Mouse (Mus musculus) neutrophil, adult 5-6 weeks (primary cell): Measurements from ENCODE around the gene Tsfm. TPM values are rescaled to one million over a fixed set of nuclear protein-coding genes. Genes with fewer than 3 reads are reported as not detected.

ENCODE experiments used
- ATAC-seq: fragments of 151-379, 151-347 bp; 2 replicates; pipeline ENCODE4 v1.8.0; 2017; ENCODE audit warnings: mild to moderate bottlenecking, moderate TSS enrichment; ENCODE audit not compliant: insufficient number of reproducible peaks, poor library complexity, low FRiP score, severe bottlenecking; ENCODE audit errors: extremely low read depth
- total RNA-seq: library from RNA; stranded (forward); fragments of 200-1000 nt; gene quantifications from 2 replicates; pipeline ENCODE4 v1.2.3, GENCODE M21; 2017

The Tsfm gene
- total RNA-seq, 1 experiment from 2014 or later = 12.9 TPM

DNA sequence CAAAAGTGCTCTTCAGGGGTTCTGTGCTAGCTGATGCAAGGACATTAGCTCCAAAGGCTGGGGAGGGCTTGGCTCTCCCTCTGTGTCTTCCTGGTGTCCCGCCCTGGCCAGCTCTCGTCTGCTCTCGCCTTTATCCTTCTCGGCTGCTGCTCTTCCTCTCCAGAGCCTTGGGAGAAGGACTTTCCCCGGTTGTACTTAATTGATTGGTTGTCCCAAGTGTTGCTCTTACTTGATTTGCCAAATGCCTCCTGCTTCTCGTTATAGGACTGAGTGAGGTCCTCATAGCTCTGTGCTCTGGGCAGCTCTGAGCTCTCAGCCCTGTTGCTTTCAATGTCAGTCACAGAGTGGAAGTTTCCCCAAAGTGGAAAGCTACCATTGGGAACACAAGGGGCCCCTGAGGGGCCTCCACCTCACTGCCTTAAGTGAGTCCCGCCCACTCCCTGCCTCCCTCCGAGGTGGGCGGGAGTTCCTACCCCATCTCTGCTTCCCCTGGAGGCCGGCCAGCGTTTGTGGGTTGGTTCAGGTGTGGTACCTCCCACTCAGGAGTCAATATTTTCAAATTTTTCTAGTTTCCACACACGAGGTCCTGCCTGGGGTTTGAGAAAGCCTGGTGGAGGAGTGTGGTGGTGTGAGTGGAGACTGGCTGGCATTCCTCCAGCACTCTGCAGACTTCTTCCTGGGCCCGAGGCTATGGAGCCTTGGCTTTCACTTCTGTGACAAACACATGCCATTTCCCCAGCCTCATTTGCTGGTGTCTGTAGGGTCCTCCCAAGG lies 33.1 kb downstream of the Tsfm start:
- ATAC-seq = no peak

DNA sequence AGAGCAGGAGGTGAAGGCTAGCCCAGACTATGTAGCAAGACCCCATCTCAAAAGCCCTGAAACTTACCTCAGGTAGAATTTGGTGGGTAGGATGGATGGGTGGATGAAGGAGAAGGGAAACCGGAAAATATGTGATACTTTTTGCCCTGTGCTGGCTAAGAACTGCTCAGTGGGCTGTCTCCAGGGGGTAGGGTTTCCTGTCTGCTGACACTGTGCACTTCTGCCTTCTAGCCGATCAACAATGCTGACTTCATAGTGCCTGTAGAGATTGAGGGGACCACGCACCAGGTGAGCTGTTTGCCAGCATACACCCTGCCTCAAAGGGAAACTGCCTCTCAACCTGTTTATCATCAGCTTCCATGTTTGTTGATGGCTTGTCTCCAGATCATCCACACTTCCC lies 37.0 kb downstream of the Tsfm start:
- 0 out of 2 replicates have a peak, but pooled peaks have one; percentile 15 for ATAC-seq

DNA sequence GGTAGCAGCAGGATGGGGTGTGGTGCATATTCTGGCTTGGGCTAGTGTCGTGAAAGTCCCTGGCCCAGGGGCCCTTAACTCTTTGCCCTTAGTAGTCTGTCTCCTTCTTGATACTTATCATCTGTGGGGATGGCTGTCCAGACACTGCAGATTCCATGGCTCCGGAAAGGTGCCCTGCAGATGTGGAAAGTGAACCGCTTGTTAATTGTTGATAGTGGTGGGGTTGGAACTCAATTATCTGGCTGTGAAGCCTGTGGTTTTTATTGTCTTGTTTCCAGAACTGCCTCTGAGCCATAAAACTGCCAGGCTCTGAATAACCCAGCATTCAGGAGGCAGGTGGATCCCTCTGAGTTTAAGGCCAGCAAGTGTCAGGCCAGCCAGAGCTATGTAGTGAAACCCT lies 39.0 kb downstream of the Tsfm start:
- no peak for ATAC-seq

DNA sequence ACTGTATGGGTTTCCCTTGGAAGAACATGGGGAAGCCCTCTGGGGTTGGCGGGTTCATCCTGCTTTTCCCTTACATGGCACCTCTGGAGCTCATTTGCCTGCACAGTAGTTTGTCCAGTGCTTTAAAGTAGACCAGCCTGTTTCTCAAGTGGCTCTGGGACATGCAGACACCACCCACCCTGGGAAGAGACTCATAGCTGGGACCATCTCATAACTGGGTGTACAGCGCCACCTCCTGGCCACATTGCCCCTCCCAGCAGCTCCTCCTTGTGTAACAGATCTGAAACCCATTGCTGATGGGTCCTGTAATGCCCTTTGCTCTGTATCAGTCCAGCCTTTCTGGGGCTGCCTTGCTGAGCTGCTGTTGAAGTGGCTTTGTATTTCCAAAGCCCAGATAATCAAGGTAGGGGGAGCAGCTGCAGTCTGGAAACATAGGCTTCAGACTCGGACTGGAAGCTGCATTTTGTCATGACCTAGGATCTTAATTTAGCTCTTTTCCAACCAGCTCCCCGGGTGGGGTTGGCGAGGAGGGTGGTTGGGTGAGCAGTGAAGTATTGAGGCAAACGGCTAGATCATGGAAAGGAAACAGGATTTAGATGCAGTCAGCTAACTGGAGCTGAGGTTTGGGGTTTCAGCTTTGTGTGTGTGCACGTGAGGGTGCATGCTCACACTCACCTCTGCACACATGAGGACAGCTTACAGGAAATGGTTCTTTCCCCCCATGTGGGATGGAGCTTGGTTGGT lies 40.2 kb downstream of the Tsfm start:
- peak; percentile 68 for ATAC-seq

DNA sequence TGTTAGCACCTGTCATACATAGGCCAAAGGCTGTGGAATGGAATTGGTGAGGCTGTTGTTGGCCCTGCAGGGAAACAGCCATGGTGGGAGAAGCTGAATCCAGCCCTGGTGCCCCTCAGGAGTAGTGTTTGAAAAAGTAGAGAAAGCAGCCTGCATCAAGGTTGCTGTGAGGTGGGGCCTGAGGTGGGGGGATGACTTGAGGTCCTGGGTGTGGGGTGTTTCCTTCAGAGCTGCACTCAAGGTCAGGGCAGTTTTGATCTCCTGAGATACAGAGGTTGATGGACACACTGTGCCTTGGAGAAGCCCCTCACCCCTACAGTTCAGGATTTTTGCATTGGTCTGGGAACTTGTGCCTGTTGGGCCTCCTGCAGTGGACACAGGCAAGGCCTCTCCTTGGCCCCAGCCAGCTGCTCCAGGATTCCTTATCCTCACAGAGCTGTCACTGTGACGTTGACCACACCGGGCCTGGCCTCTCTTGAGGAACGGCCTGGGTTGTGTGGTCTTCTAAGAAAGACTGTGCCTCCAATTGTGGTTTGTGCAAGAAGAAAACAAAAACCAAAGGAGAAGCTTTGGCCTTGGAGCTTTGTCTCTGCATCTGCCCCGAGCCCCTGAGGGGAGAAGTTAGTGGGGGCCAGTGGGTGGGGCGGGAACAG lies 42.0 kb downstream of the Tsfm start:
- ATAC-seq = no peak

DNA sequence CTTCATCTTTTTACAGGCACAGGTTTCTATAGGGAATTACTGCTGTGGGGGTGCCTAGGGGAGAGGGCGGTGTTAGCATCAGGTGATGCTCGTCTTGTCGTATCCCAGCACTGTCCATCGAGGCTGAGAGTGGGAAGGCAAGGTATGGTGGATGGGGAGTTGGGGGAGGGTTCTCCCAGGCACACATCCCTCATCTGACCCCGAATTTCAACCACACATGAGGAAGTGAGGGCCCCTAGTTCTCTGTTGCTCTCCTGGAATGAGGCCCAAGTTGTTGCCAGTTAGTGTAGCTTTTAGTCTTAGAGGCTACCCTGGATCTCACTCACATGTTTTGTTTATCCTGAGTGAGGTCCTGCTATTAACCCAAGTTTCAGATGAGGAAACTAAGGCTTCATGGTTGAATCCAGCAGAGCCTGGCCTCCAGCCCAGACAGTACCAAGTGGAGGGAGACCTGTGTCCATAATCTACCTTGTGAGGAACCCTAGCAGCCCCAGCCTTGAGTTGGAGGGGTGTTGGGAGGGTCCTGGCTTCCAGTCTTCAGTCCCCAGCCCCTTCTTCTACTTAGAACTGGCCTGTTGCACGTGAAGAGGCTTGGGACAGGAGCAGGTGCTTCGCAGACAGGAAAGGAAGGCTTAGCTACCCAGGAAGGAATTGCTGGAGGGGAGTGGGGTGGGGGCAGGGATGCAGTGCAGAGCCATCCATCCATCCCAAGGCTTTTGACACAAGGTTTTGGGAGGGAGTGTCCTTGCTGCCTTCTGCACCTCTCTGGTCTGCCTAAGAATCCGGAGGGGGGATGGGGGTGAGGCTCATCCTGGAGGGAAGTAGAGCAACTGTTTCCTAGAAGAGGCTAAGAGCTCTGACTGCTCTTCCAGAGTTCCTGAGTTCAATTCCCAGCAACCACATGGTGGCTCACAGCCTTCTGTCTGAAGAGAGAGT lies 43.2 kb downstream of the Tsfm start:
- ATAC-seq = no peak

DNA sequence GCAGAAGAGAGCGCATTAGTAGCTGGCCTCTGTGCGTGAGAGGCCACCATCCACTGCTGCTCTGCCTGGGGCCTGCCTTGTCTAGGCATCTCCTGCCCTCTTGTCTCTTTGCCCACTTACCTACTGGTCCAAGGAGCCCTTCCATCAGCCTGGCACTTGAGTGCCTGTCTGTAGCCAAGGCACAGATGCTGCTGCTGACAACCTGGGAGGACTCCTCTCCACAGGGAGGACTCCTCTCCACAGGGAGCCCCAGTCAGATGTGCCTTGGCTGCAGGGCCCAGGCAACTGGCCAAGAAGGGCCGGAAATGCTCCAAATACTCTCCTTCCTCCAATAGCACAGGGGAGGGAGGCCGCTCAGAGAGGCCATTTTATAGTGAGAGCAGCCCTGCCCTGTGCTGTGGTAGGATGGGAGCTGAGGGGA lies 44.1 kb downstream of the Tsfm start:
- no peak for ATAC-seq

DNA sequence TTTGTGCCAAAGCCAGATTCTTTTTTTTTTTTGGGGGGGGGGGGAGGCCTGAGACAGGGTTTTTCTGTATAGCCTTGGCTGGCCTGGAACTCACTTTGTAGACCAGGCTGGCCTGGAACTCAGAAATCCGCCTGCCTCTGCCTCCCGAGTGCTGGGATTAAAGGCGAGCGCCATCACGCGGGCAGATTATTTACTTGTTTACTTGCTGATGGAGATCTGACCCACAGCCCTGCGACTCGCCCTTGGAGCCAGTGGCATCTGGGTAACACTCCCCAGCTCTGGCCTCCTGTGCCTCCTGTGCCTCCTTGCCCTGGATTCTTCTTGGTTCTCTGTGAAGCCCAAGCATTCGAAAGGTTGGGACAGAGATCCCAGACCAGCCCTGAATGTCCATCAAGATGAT lies 45.1 kb downstream of the Tsfm start:
- ATAC-seq = no peak

DNA sequence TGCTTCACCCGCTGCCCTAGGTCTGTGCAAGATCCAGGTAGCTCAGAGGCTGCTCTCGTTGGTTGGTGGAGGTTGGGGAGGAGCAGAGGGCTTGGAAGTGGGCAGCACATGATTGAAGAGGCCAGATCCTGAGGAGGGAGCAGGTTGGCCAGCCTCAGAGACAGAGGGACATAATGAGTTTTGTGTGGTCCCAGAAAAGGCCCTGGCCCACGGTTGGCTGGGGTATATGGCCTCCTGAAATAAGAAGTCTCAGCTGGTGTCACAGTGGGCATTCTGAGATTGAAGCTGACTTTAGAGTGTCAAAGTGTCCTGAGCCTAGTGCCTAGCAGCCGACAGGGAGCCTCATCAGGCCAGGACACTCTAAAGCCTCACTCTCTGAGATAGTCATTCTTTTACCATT lies 45.5 kb downstream of the Tsfm start:
- no peak for ATAC-seq

DNA sequence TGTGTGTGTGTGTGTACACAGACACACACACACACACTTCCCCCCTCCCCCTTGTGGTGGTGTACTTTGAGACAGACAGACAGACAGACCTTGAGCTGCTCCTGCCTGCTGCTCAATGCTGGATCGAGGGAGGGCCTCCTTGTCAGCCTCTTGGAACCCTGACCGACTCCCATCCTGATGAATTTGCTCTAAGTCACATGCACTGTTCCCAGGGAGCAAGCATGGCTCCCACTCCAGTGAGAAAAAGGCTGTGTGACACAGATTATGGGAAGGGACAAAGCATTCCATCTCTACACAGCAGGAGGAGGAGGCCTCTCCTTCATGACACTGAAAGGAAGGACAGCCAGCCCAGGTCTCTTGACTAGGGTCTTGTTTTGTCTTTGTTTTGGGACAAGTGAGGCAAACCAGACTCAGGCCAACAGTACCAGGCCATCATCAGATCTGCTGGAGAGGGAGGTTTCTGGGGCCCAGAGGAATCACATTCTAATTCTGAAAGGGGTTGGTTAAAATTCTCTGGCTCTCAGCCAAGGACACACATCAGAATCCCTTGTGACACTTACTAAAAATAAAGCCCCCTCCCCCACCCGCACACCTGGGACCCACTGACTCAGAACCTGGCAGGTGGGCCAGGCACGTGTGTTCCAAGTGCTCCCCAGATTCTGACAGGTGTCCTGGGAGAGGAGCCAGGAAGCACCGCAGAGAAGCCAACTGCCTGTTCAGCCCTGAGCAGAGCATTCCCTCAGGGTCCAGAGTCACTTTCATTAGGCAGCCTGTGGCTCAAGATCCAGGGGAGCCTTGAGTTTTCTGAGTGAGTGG lies 46.2 kb downstream of the Tsfm start:
- no peak for ATAC-seq

DNA sequence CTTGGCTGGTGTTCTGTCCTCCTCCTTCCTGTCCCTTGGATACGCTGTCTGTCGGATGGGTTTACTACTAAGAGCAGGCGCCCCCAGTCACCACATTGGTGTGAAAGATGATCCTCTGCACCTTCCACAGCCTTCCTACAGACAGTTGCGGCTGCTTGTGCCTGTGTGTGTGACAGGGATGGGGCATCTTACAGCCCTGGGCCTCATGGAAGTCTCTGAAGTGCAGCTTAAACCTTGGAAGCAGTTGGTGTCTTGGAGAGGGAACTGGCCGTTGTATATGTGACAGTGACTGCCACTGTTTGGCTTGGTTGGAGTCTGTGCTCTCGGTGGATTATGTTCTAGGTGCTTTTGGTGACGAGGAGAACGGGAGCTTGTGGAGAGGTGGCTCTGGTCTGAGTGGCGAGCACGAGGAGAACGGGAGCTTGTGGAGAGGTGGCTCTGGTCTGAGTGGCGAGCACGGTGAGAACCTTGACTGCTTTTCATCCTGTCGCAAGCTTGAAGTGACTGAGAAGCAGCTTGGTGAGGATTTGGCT lies 47.4 kb downstream of the Tsfm start:
- ATAC-seq = no peak

DNA sequence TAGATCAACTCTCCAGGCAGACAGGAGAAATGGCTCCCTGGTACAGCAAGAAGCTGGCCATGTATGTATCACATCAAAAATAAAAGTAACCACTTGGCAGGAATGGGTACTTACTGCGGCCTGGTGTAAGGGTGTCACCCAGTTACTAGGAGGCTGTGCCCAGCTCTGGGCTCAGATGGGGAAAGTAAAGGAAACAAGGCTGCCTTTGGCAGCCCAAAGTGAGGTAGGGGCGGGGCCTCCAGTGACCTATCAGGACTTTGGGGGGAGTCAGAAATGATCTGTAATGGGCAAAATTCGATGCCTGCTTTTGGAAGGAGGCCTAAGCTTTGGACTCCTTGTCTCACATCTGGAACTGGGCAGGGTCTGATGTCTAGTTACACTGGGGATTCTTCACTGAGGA lies 48.9 kb downstream of the Tsfm start:
- ATAC-seq = no peak

DNA sequence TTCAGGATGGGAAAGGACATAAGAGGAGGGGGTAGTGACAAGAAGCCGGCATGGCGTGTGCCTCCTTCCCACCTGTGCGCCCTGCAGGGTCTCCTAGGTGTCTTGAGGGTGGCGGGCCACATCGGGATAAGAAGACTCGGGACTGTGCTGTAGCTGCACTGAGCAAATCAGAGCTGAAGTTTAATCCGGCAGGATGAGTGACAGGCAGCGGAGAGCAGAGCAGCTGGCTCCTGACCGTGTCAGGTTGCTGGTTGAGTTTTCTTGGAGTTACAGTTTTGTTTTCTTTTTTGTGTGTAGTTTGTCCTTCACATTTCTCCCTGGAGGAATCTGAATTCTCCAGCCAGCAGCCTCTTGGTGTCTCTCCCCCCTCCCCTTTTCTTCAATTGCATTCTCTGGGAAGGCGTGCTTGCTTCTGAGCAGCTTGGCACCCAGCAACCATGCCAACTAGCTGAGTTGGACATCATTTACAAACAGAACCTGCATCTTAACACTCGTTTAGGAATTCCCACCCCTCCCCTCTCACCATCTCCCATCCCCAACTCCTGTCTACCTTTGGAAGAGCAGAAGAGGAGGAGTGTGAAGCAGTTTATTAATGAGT lies 49.6 kb downstream of the Tsfm start:
- no peak for ATAC-seq

DNA sequence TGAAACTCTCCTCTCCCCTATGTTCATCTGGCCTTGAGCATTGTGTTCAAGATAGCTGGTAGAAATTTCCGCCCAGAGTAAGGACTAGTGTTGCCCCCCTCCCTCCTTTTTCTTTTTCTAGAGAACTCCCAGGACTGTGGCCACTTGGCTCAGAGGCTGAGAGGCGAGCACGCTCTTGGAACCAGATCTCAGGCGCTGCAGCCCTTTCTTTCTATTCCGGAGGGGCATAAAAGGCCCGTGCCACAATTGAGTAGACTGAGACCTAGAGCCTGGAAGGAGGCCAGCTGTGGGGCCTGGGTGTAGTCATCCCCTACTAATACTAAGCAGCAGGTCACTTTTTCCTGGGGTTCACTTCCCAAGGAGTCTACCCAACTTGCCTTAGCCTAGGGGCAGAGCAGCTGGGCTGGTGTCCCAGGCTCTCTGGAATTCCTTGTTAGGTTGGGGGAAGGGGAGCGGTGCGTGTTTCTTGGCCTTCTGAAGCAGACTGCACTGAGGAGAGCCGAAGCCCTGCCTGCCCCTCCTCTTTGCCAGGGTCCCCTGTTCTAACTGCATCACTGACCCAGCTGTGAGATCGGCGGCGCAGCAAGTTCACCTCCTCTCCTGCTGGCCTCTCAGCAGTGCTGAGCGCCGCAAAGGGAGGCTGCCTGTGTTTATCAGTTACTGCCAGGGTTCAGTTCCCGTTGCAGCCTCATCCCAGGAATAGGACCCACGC lies 50.3 kb downstream of the Tsfm start:
- ATAC-seq = no peak

DNA sequence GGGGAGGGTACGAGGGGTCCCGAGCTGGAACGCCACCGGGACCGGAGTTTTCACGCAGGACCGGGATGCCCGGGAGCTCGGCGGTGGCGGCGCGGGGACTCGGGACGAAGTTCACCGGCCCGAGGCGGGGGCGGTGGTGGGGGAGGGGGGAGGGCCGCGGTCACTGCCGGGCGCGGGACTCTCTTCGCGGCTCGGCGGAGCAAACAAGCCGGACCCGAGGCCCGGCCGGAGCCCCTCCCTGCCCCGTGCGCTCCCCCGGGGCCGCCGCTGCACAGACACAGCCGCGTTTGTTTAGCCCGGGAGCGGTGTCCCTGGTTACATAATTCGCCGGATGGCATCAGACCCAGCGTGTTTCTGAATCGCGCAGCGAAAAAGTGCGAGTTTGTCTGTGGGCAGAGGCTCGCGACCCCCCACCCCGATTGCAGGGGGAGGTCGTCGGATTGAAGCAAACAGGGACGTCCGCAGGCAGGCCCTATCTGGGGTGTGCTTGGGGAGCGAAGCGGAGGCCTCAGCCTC lies 50.9 kb downstream of the Tsfm start:
- ATAC-seq = no peak

DNA sequence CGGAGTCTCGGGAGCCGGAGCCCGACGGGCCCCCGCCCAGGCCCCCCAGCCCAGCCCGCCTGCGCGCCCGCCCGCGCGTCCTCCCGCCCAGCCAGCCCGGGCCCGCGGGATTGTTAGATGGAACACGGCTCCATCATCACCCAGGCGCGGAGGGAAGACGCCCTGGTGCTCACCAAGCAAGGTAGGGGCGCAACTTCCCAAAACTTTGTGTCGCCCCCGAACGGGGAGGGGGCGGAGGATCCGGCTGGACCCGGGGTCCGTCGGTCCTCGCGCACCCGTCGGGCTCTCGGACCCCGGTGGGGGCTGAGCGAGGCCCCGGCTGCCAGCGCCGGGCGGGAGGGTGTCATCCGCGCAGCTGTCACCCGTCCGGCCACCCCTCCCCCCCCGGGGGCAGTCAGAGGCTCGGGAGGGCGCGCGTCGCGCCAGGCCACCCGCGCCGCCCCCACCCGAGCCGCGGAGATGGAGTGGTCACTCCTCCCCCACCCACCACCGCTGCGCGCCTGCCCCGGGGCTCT lies 51.5 kb downstream of the Tsfm start:
- ATAC-seq = no peak
